Mouse (Mus musculus) hindbrain, postnatal 0 days (tissue): Measurements from ENCODE around the gene Fance. TPM values are rescaled to one million over a fixed set of nuclear protein-coding genes. Genes with fewer than 3 reads are reported as not detected.
A peak's percentile ranks its signal among the peaks of the same experiment; 100 is the strongest.

Experiments used
- ATAC-seq: fragments of 200-750 bp; cut with Nextera tagmentation; 2 replicates; pipeline ENCODE4 v1.8.0; 2017; ENCODE audit warnings: mild to moderate bottlenecking, moderate TSS enrichment, moderate library complexity
- DNase-seq: peaks from one replicate; pipeline ENCODE4 v3.0.0-alpha.2; 2015; ENCODE audit warnings: low spot score
- H3K27ac ChIP-seq: fragments of 300-500 bp; sonication (generic); 2 replicates; pipeline ENCODE4 v1.5.1; 2014; ENCODE audit warnings: mild to moderate bottlenecking
- H3K27me3 ChIP-seq: fragments of 300-500 bp; sonication (generic); 2 replicates; pipeline ENCODE4 v1.6.1; 2014; ENCODE audit warnings: low read length, mixed read lengths; ENCODE audit not compliant: insufficient read depth
- H3K36me3 ChIP-seq: fragments of 300-500 bp; sonication (generic); 2 replicates; pipeline ENCODE4 v1.6.1; 2014; ENCODE audit warnings: low read length, mixed read lengths; ENCODE audit not compliant: insufficient read depth
- H3K4me1 ChIP-seq: fragments of 300-500 bp; sonication (generic); 2 replicates; pipeline ENCODE4 v1.6.1; 2014; ENCODE audit warnings: antibody characterized with exemption, low read length, mixed read lengths; ENCODE audit not compliant: insufficient read depth
- H3K4me2 ChIP-seq: fragments of 300-500 bp; sonication (generic); 2 replicates; pipeline ENCODE4 v1.6.1; 2014; ENCODE audit warnings: low read depth, mild to moderate bottlenecking, low read length, moderate library complexity, mixed read lengths
- H3K4me3 ChIP-seq: fragments of 300-500 bp; sonication (generic); 2 replicates; pipeline ENCODE4 v1.5.1; 2014; ENCODE audit warnings: low read length
- H3K9ac ChIP-seq: fragments of 300-500 bp; sonication (generic); replicated peaks from 2 replicates; pipeline ENCODE4 v1.6.1; 2014; ENCODE audit warnings: mild to moderate bottlenecking, low read length, moderate library complexity, mixed read lengths
- H3K9me3 ChIP-seq: fragments of 300-500 bp; sonication (generic); 2 replicates; pipeline ENCODE4 v1.6.1; 2016; ENCODE audit warnings: low read length, mixed read lengths
- CTCF ChIP-seq: IDR thresholded peaks from 2 replicates; pipeline ENCODE4 v1.5.1; 2016; ENCODE audit warnings: antibody characterized with exemption, control low read depth, low read depth
- WGBS: fragments of 180-500 bp; shearing (Covaris S2); extraction: QIAGEN DNeasy Blood & Tissue Kit; methylation state at CpG from one replicate; pipeline ENCODE4 v1.1.7; 2014; 5-methylcytosine and 5-hydroxymethylcytosine counted together
- polyA plus RNA-seq: library from polyadenylated mRNA; unstranded; fragments of >200 nt; fragmentation: Nextera tagmentation; extraction: Ambion mirVana; gene quantifications from 2 replicates; pipeline ENCODE4 v1.2.1, GENCODE M21; 2015
- total RNA-seq: library from RNA; depleted of rRNA; stranded (reverse); fragments of >200 nt; gene quantifications from 2 replicates; pipeline ENCODE4 v1.2.3, GENCODE M21; 2014

The Fance gene
- total and polyA plus RNA-seq, 2 experiments from 2014 or later = 23.6 to 46.5 TPM

- WGBS = 84% methylated on average over 9 of the region's 9 CpGs
- no peak for ATAC-seq
- no peak overlapping the region for H3K9ac ChIP-seq
- peaks cover 30% of the 10 kb centered on the region for H3K27me3 ChIP-seq
- no peaks in the 10 kb centered on the region for H3K36me3 ChIP-seq
- no peak overlapping the region for H3K4me2 ChIP-seq
- no peak for DNase-seq
- TF ChIP-seq CTCF = no peak
- no peaks in the 10 kb centered on the region for H3K9me3 ChIP-seq
- H3K27ac ChIP-seq = no peak overlapping the region
- no peak overlapping the region for H3K4me3 ChIP-seq
- H3K4me1 ChIP-seq = no peaks in the 10 kb centered on the region; the same call in 1 of the 2 replicates
These were observed 47.4 kb downstream of the Fance start for GRCm38 (mm10) chr17:28360531-28361277.

DNA sequence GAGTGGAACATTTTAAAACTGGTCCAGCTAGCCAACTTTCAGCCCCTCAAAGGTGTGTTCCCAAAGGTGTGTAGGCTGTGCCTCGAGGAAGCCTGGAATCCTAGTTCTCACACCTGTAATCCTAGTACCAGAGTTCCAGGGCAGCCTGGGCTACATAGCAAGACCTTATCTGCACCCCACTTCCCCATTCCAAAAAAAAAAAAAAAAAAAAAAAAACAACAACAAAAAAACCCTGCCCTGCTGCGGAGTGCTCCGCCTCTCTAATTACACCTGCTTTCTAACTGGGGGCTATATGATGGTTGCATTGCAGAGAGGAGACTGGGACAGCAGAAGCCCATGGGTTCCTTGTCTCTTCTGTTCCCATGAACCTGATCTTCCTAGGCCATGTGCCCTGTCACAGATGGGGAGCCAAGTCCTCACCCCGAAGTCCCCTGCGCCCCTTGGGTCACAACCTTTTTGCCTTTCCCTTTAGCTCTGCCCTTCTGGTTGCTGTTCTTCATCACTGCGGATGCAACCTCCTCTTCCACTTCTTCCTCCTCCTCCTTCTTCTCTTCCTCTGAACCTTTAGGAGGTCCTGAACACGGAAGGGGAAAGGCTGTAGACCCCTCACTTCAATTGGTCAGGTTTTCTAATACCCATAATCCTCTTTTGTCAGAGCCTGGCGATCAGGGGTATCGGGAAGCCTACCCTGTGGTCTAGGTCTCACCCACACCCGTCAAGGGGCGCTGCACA lies 48.8 kb downstream of the Fance start:
- no peak overlapping the region for H3K27ac ChIP-seq
- H3K4me2 ChIP-seq = peak overlapping the region; percentile 54
- H3K4me3 ChIP-seq = peak overlapping the region; percentile 28
- ATAC-seq (no peak), DNase-seq (no peak)
- TF ChIP-seq CTCF = no peak; the same call in 1 of the 2 replicates
- H3K4me1 ChIP-seq = no peaks in the 10 kb centered on the region; the same call in 1 of the 2 replicates
- 39% methylated on average over 11 of the region's 11 CpGs for WGBS
- H3K9me3 ChIP-seq = no peaks in the 10 kb centered on the region
- peaks cover 30% of the 10 kb centered on the region for H3K27me3 ChIP-seq
- no peak overlapping the region for H3K9ac ChIP-seq
- no peaks in the 10 kb centered on the region for H3K36me3 ChIP-seq

DNA sequence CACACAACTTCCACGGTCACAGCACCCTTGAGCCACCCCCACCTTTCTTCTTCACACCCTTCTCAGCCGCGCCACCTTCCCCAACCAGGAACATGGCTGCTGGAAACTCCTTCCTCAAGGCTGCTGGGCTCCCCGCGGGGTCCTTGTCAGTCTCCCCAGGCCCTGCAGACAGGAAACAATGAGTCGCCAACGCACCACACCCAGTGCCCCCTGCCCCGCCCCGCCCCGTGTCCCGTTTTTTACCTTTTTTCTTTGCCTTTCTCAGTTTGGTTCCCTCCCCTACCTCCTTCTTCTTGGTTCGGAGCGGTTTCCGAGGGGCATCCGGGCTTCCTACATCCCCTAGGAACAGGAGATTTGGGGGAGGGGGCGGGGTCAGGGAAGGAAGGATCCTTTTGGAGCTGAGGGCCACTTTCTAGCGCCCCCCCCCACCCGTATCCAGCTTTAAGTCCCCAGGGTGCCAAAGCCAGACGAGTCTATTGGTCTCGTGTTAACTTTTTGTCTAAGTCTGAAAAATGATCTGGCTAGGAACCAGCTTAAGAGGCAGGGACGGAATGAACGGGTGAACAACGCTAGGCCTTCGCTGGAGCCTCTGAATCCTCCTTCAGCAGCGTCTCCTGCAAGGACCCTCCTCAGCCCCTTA lies 49.5 kb downstream of the Fance start:
- peak; percentile 23 for DNase-seq
- Histone ChIP-seq H3K27ac (no peak overlapping the region), H3K9ac (peak overlapping the region; percentile 28; the same call in 1 of the 2 replicates), H3K4me2 (peak overlapping the region; percentile 54), H3K27me3 (peaks cover 30% of the 10 kb centered on the region), H3K36me3 (no peaks in the 10 kb centered on the region), H3K9me3 (no peaks in the 10 kb centered on the region), H3K4me1 (no peaks in the 10 kb centered on the region; the same call in 1 of the 2 replicates), H3K4me3 (peak overlapping the region; percentile 28)
- no peak for ATAC-seq
- 2% methylated on average over 25 of the region's 25 CpGs for WGBS
- TF ChIP-seq CTCF = 0 out of 2 replicates have a peak, but pooled peaks have one; percentile 9

DNA sequence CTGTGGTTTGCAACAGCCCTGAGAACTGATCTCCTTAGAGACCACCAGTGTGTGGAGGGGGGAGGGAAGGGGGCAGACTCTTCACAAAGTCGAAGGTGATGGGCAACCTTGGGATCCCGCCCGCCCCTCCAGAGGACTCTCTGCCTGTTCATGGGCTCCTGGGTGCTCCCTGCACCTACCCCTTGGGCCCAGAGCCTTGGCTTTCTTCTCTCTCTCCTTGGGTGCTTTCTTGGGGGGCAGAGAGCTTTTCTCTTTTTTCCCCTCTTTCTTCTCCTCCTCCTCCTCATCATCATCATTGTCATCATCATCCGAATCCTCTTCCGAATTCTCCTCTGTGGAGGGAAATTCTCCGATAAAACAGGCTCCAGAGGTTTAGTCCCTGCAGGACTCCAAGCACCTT lies 50.2 kb downstream of the Fance start:
- H3K27me3 ChIP-seq = peaks cover 30% of the 10 kb centered on the region
- ATAC-seq (no peak), DNase-seq (no peak)
- H3K4me1 ChIP-seq = no peaks in the 10 kb centered on the region; the same call in 1 of the 2 replicates
- H3K4me2 ChIP-seq = peak overlapping the region; percentile 54; the same call in 1 of the 2 replicates
- H3K9me3 ChIP-seq = no peaks in the 10 kb centered on the region
- no peak for TF ChIP-seq CTCF
- no peak overlapping the region; the same call in 1 of the 2 replicates for H3K4me3 ChIP-seq
- no peak overlapping the region for H3K27ac ChIP-seq
- no peaks in the 10 kb centered on the region for H3K36me3 ChIP-seq
- WGBS = 15% methylated on average over 6 of the region's 6 CpGs
- H3K9ac ChIP-seq = no peak overlapping the region

GRCm38 (mm10) chr17:28365122-28365521 lies 51.8 kb downstream of the Fance start, which contains the start of gene Tulp1:
Gene Tulp1 (minus strand): TSS chr17:28365222.
- TF ChIP-seq CTCF = no peak
- no peaks in the 10 kb centered on the region; the same call in 1 of the 2 replicates for H3K4me1 ChIP-seq
- WGBS = 26% methylated on average over 8 of the region's 8 CpGs

GRCm38 (mm10) chr17:28368449-28368848 lies 55.1 kb downstream of the Fance start:
- 7% methylated on average over 13 of the region's 13 CpGs for WGBS
- Histone ChIP-seq H3K27ac (no peak overlapping the region), H3K36me3 (no peaks in the 10 kb centered on the region), H3K4me1 (no peaks in the 10 kb centered on the region; the same call in 1 of the 2 replicates), H3K4me3 (no peak overlapping the region), H3K9me3 (no peaks in the 10 kb centered on the region), H3K27me3 (peaks cover 20% of the 10 kb centered on the region), H3K9ac (no peak overlapping the region), H3K4me2 (no peak overlapping the region)
- peak; percentile 85 for TF ChIP-seq CTCF
- DNase-seq = peak; percentile 54
- 0 out of 2 replicates have a peak, but pooled peaks have one; percentile 38 for ATAC-seq

More at GRCm38 (mm10) chr17:28365122-28365521, 51.8 kb downstream of the Fance start, which contains the start of gene Tulp1:
- H3K4me2 ChIP-seq = peak within 1 kb of the TSS; percentile 41
- H3K9me3 ChIP-seq = no peaks in the 10 kb centered on the region
- peak within 1 kb of the TSS; percentile 15 for H3K4me3 ChIP-seq
- H3K36me3 ChIP-seq = no peaks in the 10 kb centered on the region
- ATAC-seq (no peak), DNase-seq (no peak)
- no peak within 1 kb of the TSS for H3K9ac ChIP-seq
- H3K27ac ChIP-seq = no peak within 1 kb of the TSS
- peaks cover 21% of the 10 kb centered on the region for H3K27me3 ChIP-seq
